Mouse (Mus musculus): ENCODE results near the gene Rmnd5a.

The Rmnd5a gene

DNA sequence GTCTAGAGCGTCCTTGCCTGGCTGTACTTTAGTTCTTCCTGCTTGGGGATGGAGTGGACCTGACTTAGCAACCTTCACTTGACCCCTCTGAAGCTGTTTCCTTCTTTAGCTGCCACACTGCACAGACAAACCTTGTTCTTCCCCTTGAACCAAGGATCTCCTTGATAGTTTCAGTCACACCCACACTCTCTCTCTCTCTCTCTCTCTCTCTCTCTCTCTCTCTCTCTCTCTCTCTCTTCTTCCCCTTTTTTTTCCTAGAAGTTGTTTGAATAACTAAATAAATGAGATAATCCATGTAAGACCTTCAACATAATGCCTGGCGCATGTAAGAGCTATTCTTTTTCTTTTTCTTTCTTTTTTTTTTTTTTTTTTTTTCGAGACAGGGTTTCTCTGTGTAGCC lies 1.7 kb upstream of the Rmnd5a start:
- in situ Hi-C loops (cut with MboI, MseI) = no loop called here

DNA sequence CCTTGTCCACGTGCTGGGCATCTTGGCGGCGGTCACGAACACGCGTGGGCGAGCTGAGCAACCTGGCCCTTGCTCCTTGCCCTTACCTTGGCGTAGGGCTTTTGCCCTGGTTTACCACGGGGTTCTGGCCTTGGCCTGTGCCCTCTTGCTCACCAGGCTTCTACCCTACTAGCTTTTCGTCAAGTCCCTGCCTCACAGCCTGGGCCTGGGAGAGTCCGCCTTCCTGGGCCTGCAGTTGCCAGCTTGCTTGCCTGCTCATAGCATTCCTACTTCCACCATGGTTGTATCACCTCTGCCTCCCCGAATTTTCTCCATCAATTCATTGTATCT lies 779 bp upstream of the Rmnd5a start:
- in situ Hi-C loops (cut with MboI, MseI) = no loop called here

GRCm38 (mm10) chr6:71440217-71440491 lies 283 bp downstream of the Rmnd5a start:
- in situ Hi-C loops (cut with MboI, MseI) = no loop called here

DNA sequence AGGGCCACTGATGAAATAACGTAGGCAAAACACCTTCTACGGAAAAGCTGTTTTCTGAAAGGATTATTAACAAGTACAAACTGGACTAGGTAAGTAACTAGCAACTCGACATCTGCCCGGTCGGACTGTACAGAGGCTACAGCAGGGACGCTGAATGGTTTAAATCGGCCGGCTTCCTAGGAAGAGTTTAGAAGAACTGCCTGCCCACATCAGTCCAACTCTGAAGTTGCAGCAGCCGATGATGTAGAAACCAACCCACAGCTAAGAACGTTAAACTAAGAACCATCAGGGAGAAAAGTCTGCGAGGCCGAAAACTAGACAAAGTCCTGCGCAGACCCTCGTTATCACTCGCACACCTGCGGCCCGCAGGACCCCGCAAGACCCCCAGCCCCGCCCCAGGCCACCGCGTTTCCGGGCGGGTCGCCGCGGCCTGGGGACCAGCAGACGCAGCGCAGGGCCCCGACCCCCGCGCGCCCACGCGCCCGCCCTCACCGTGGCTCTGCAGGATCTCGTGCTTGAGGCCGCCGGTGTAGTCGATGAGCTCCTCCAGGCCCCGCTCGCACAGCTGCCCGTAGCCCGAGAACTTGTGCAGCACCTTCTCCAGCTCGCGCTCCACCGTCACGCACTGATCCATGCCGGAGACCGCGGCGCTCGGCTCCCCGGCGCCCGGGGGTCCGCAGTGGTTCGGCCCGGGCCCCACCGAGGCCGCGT lies 776 bp downstream of the Rmnd5a start:
- in situ Hi-C loops (cut with MboI, MseI) = no loop called here

GRCm38 (mm10) chr6:71438070-71438469 lies 2.4 kb downstream of the Rmnd5a start:
- in situ Hi-C loops (cut with MboI, MseI) = no loop called here

DNA sequence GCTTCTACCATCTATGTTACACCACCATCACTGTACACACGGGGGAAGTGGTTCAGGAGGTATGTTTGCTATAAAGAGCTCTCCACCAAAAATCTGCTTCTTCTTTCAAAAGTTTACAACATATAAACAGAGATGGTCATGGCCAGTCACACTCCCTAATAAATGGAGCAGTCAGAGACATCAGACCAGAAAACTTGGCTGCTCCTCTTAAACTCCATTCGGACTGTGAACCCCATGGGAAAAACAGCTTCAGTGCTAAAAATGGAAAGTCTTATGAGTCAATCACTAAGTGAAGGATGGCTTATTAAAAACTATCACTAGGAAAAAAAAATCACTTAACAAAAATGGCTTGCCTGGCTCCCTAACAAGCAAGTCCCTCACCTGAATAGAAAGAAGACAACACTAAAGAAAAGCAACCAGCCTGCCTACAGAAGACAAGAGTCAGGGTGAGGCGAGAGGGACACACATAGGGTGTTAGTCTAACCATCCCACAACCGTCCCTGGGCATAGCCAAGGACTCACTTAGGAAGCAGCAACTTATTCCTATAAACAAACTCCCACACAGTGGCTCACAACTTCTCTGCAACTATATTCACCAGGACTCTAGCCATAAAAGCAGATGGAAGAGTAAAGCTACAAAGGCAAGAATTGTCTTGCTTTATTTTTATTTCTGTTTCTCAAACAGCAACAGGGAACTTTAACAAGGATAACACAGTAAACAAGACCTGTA lies 12.3 kb downstream of the Rmnd5a start:
- in situ Hi-C loops (cut with MboI, MseI) = no loop called here

DNA sequence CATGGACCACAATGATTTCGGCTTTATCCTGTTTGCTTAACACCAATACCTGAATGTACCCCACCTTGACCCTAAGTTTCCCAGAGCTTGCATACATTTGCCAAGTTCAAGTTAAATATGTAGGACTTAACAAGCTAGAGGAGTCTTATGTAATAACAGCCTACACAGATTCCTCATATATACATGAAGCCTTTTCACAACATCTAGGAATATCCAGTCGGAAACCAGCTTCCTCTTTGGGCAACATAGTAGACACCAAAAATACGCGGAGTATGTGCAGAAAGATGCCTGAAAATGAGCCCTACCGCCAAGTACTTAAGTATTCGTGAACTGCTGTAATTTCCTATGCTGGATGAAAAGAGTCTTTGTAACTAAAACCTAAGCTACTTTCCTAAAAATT lies 14.8 kb downstream of the Rmnd5a start:
- in situ Hi-C loops (cut with MboI, MseI) = no loop called here

DNA sequence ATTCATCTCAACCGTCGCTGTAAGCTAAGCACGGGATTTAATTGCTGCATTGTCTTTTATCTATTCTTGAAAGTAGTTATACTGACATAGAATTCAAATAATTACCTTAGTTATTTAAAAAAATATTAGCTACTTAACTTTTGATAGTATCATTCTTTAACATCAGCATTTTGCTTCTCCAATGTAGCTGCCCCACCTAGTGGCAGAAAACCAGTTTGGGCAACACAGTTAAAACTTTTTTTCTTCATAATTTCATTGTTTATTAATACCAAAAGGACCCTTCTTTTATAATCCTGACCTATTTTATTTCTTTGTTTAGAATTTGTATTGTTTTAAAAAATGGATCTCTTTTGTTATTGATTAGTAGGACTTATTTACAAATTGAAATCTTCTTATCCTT lies 17.3 kb downstream of the Rmnd5a start:
- in situ Hi-C loops (cut with MboI, MseI) = no loop called here

DNA sequence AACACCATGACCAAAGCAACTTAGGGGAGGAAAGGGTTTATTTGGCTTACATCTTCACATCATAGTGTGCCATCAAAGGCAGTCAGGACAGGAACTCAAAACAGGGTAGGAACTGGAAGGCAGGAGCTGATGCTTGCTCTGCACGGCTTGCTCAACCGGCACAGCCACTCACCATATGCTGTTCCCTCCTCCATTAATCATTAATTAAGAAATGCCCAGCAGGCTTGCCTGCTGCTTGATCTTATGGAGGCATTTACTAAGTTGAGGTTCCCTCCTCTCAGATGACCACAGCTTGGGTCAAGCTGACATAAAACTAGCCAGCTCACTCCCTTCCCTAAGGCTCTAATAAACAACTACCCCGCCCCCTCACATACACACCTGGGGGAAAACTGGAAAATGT lies 18.3 kb downstream of the Rmnd5a start:
- in situ Hi-C loops (cut with MboI, MseI) = no loop called here

DNA sequence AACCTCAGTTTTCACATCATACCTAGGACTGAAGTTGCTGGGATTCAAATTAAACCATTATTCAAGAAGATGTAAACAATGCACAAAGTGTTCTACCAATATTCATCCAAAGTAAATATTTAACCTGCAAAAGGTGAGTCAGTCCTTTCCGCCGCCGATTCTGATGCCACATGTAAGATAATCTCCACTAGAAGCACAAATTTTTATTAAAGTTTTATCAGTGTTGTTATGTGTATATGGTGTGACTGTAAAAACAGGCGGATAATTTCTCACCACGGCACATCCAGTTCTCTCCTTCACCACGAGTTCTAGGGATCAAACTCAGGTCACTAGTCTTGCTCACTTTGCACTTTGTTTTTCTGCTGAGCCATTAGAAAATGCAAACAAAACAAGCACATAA lies 19.6 kb downstream of the Rmnd5a start:
- in situ Hi-C loops (cut with MboI, MseI) = no loop called here

GRCm38 (mm10) chr6:71418874-71419273 lies 21.6 kb downstream of the Rmnd5a start:
- in situ Hi-C loops (cut with MboI, MseI) = no loop called here

- in situ Hi-C loops (cut with MboI, MseI) = no loop called here
Observed at GRCm38 (mm10) chr6:71415446-71415845, 25.0 kb downstream of the Rmnd5a start.

DNA sequence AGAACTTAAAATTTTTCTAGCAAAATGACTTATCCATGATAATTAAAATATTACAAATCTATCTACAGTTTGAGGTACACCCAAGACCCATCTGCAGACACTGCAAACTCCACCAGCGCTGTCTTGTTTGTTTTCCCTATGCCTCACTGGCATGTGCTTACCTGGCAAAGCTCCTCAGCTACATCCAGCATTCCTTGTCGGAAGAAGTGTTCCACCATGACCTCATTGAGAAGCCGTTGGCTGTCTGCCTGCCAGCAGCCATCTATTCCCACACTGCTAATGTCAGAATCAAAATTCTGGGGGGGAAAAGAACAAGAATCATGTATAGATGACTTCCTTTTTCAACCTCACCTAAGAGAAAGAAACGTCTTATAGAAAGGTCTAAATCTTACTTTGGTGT lies 25.8 kb downstream of the Rmnd5a start:
- in situ Hi-C loops (cut with MboI, MseI) = no loop called here

- in situ Hi-C loops (cut with MboI, MseI) = loop anchor here (10.0 kb wide), 1 partner anchor 104 kb away; no protein-coding TSS in a partner anchor
Observed at GRCm38 (mm10) chr6:71398829-71399609, 41.4 kb downstream of the Rmnd5a start.

DNA sequence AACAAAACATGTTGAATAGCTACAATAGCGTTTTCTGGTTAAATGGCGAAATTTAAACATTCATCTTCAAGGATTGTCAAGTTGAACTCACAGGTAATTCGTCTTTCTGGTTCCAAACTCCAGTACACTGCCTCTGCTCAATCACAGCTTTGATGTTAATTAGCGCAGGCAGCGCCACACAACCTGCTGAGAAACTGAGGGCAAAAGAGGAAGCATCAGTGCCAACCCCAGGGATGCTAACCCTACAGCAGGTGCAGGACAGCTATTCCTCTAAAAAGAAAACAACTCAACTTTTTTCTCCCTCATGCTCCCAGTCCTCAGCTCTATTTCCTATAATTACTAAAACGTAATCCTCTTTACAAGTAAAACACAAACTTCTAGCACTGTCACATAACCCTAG lies 43.7 kb downstream of the Rmnd5a start:
- in situ Hi-C loops (cut with MboI, MseI) = loop anchor here (10.0 kb wide), 1 partner anchor 102 kb away; no protein-coding TSS in a partner anchor

DNA sequence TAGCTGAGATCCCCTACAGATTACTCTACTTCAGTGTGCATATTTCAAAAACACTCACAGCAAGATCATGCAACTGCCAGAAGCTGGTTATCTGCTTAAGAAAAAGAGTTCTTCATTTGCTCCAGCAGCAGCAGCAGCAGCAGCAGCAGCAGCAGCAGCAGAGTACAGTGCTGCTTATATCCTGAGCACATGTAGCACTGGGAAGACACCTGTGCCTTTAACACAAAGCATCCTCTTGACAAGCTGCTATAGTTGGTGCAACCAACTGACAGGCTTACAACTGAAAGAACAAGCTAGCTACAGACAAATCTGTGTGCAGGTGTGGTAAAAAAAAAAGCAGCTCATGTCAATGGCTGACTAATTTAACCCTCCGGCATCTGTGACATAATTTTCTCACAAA lies 44.4 kb downstream of the Rmnd5a start:
- in situ Hi-C loops (cut with MboI, MseI) = loop anchor here (10.0 kb wide), 1 partner anchor 101 kb away; no protein-coding TSS in a partner anchor

DNA sequence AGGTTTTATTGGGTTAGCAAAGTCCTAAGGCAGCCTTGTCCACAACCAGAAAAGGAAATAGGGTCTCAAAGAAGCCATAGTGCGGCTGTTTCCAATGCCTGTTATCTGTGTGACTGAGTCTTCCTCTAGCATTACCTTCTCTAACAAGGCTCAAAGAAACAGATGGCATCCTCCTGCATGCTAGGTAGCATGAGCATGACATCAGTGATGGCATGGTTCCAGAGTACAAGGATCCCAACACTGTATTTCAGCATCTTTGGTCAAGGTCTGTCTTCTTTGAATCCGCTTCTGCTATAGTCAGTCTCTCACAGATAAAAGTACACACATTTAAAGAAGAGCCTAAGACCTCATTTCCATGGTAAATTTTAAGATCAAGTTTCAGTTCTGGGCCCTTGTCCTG lies 49.9 kb downstream of the Rmnd5a start:
- in situ Hi-C loops (cut with MboI, MseI) = loop anchor here (10.0 kb wide), 1 partner anchor 96 kb away; no protein-coding TSS in a partner anchor

DNA sequence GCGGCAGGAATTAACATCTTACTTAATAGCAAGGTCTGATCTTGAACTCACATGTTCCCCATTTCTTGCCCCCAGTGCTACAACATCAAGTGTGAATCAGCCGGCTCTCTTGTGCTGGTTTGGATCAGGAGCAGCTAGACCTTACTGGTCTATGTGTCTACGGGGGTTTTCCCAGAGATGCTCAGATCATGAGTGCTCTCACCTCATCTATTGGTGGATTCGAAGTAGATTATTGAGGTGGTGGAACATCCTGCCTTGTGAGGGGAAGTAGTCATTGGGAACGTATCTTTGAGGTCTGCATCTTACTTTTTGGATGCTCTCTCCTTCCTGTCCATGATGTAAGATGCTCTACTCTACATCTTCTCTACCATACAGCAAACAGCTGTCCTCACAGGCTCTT lies 58.8 kb downstream of the Rmnd5a start:
- in situ Hi-C loops (cut with MboI, MseI) = no loop called here

GRCm38 (mm10) chr6:71376711-71377110 lies 63.7 kb downstream of the Rmnd5a start:
- in situ Hi-C loops (cut with MboI, MseI) = no loop called here

GRCm38 (mm10) chr6:71374921-71375320 lies 65.5 kb downstream of the Rmnd5a start:
- in situ Hi-C loops (cut with MboI, MseI) = no loop called here

- in situ Hi-C loops (cut with MboI, MseI) = no loop called here
Observed at GRCm38 (mm10) chr6:71374311-71374829, 66.1 kb downstream of the Rmnd5a start.

DNA sequence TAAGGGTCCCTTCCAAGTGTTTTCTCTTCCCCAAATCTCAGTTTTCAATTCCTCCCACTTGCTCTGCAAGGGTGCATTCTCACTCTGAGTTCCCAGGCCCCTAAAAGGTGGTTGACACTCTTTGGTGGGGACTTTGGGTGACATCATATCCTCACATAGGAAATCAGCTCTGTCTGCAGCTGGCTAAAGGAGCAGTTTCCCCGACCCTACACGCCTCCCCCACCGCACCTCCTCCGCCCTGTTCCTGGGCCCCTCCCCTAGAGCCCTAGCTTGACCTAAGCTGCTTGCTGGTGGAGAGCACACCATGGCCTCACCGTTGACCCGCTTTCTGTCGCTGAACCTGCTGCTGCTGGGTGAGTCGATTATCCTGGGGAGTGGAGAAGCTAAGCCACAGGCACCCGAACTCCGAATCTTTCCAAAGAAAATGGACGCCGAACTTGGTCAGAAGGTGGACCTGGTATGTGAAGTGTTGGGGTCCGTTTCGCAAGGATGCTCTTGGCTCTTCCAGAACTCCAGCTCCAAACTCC lies 67.1 kb downstream of the Rmnd5a start, which contains the start of gene Cd8a:
Cd8a (plus strand) TSS at position 179 of the 527 bp plus-strand sequence.
- in situ Hi-C loops (cut with MboI, MseI) = no loop called here

Measured in T-helper 2 cell (primary cell).